Mouse (Mus musculus) cortical plate, adult 2 months (tissue): ENCODE data around the gene Ccdc85b.

ENCODE experiments used
- CTCF ChIP-seq: fragments of 200-500 bp; IDR thresholded peaks from 2 replicates; pipeline ENCODE4 v1.5.1; 2011; ENCODE audit warnings: mild to moderate bottlenecking, control low read depth, low read length; ENCODE audit not compliant: insufficient read depth; ENCODE audit errors: extremely low read depth
- POLR2A ChIP-seq: fragments of 200-500 bp; IDR thresholded peaks from 2 replicates; pipeline ENCODE4 v1.6.1; 2011; ENCODE audit warnings: mild to moderate bottlenecking, low read length, control low read depth; ENCODE audit not compliant: insufficient read depth; ENCODE audit errors: extremely low read depth

DNA sequence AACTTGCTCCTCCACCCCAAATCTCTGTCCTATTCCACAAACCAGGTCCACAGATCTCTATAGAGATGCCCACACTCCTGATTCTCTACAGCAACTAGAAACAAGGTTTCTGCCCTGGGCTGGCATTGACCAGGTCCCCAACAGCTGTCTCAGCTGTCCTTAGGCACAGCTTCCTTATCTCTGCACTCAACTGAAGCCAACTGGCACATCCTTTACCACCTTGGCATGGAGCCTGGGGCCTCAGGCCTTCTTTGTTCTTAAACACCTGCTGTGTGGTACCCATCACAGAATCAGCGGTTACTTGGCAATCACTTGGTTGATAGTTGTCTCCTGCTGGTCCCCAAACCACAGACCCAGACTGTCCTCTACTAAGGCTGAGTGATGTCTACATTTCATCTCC, 27.3 kb downstream of the Ccdc85b start:
- no peak for TF ChIP-seq CTCF
- TF ChIP-seq POLR2A = no peak
